Mouse (Mus musculus): ENCODE measurements at regions not wholly inside any gene's neighbourhood (a gene's known extent, or its start where the extent isn't known, plus 50 kb on each side); places are given as distances from the start of the nearest gene placed in this dataset.

GRCm38 (mm10) chr3:149360164-149360563 lies 369.8 kb upstream of the Adgrl2 start:
- no peak for TF ChIP-seq CTCF (IDR thresholded peaks at IDR 0.05; ENCODE audit: low read depth, low read length)
- no peak for TF ChIP-seq EP300 (IDR thresholded peaks at IDR 0.05; ENCODE audit: insufficient read depth, low read depth, low read length)
